Mouse (Mus musculus) liver, adult 2 months (tissue): ENCODE data around the gene Slc30a5.

Source experiments
- CTCF ChIP-seq: fragments of 200-500 bp; IDR thresholded peaks from 2 replicates; pipeline ENCODE4 v1.5.1; 2011; ENCODE audit warnings: low read depth, low read length, control low read depth
- POLR2A ChIP-seq: fragments of 200-500 bp; IDR thresholded peaks from 2 replicates; pipeline ENCODE4 v1.6.1; 2011; ENCODE audit warnings: low read length, control low read depth; ENCODE audit not compliant: insufficient read depth; ENCODE audit errors: extremely low read depth

- TF ChIP-seq CTCF (no peak), POLR2A (no peak)
Observed at GRCm38 (mm10) chr13:100846891-100847579, 13.8 kb upstream of the Slc30a5 start.
